Mouse (Mus musculus) small intestine, adult 2 months (tissue): ENCODE data around the gene Gm20388. TPM values are rescaled to one million over a fixed set of nuclear protein-coding genes. Genes with fewer than 3 reads are reported as not detected.

Experiments
- H3K27ac ChIP-seq: fragments of 200-500 bp; 2 replicates; pipeline ENCODE4 v1.5.1; 2012; ENCODE audit warnings: low read depth, low read length, control low read depth, inconsistent platforms; ENCODE audit not compliant: insufficient read depth
- H3K27me3 ChIP-seq: fragments of 200-500 bp; 2 replicates; pipeline ENCODE4 v1.6.1; 2012; ENCODE audit warnings: mild to moderate bottlenecking, moderate library complexity, low read length, inconsistent platforms; ENCODE audit not compliant: control insufficient read depth, insufficient read depth
- H3K36me3 ChIP-seq: fragments of 200-500 bp; 2 replicates; pipeline ENCODE4 v1.6.1; 2012; ENCODE audit warnings: mild to moderate bottlenecking, low read length, control low read depth, inconsistent platforms; ENCODE audit not compliant: control insufficient read depth, insufficient read depth
- H3K4me1 ChIP-seq: fragments of 200-500 bp; 2 replicates; pipeline ENCODE4 v1.6.1; 2012; ENCODE audit warnings: low read length, inconsistent platforms, mixed read lengths; ENCODE audit not compliant: control insufficient read depth, insufficient read depth, insufficient read length
- H3K4me3 ChIP-seq: fragments of 200-500 bp; 2 replicates; pipeline ENCODE4 v1.5.1; 2012; ENCODE audit warnings: low read depth, mild to moderate bottlenecking, control low read depth, inconsistent platforms, low read length, moderate library complexity
- CTCF ChIP-seq: fragments of 200-500 bp; IDR thresholded peaks from 2 replicates; pipeline ENCODE4 v1.5.1; 2012; ENCODE audit warnings: low read depth, mild to moderate bottlenecking, control low read depth, inconsistent platforms, low read length, moderate library complexity, mixed read lengths; ENCODE audit not compliant: insufficient replicate concordance, insufficient read length; ENCODE audit errors: extremely low read depth
- POLR2A ChIP-seq: fragments of 200-500 bp; IDR thresholded peaks from 2 replicates; pipeline ENCODE4 v1.6.1; 2012; ENCODE audit warnings: low read depth, mild to moderate bottlenecking, control low read depth, inconsistent platforms, low read length, moderate library complexity
- WGBS: fragments of 180-500 bp; shearing (Covaris S2); methylation state at CpG from one replicate; pipeline ENCODE4 v1.1.7; 2018; 5-methylcytosine and 5-hydroxymethylcytosine counted together
- polyA plus RNA-seq: library from polyadenylated mRNA; depleted of rRNA; stranded (reverse); fragments of >200 nt; gene quantifications from 2 replicates; pipeline ENCODE4 v1.2.3, GENCODE M21; 2012

The Gm20388 gene
- polyA plus RNA-seq, 1 experiment: 37.3 TPM

DNA sequence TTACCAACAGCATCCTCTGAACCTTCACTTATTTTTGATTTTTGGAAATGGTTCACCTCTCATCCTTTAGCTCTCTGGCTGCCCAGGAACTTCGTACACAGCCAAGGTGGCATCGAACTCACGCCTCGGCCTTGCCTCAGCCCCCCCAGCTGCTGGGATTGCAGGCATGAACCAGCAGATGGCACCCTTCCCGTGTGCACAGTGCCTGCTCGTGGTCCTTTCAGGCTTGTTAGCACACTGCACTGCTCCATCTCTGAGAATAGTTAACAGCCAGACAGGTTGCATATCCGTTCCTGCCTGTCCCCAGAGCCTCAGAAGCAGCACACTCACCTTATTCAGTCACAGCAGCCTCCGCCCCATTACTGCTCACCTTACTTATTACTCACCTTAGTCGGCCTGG, 3915.4 kb downstream of the Gm20388 start:
- TF ChIP-seq POLR2A (no peak), CTCF (no peak)
- Histone ChIP-seq H3K27ac (no peak overlapping the region), H3K4me3 (no peak overlapping the region), H3K27me3 (no peaks in the 10 kb centered on the region), H3K4me1 (peaks cover 10% of the 10 kb centered on the region; the same call in 1 of the 2 replicates), H3K36me3 (peaks cover 50% of the 10 kb centered on the region)
- 74% methylated on average over 9 of the region's 9 CpGs for WGBS

DNA sequence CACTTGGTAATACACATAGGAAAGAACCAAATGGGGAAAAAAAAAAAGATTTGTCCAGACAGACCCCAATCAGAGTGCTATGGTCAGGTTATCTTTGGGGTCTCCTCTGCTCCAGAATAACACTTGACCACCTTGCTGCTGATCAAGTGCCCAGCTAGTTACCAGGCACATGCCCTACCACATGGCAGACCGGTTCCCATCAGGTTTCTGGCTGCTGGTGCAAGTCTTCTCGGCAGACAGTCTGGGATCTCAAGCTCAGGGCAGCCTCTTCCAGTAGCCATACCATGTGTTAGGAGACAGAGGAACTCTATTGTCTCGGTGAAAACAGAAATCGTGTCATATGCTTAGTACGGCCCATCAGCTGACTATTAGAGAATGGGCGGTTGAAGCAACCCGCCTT, 3916.1 kb downstream of the Gm20388 start:
- TF ChIP-seq CTCF (no peak), POLR2A (no peak)
- Histone ChIP-seq H3K4me3 (no peak overlapping the region), H3K27me3 (no peaks in the 10 kb centered on the region), H3K27ac (no peak overlapping the region), H3K4me1 (peaks cover 4% of the 10 kb centered on the region; the same call in 1 of the 2 replicates), H3K36me3 (peaks cover 52% of the 10 kb centered on the region)
- 90% methylated on average over 7 of the region's 7 CpGs for WGBS

DNA sequence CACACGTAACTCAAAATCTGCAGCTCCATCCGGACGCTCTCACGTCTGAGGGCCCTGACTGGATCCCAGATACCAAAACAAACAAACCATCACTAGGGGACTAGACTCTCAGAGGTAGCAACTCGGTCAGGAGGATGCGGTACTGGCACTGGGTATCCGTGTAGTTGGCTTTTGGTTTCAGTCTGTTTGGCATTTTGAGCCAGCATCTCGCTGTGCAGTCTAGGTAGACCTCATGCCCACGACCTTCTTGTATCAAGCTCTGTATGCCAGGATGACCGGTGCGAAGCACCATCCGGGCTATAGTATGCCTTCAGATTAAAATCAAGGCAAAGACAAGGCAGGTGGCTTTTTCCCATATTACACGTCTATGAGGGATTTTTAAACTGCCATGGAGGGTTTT, 3916.9 kb downstream of the Gm20388 start:
- Histone ChIP-seq H3K27ac (no peak overlapping the region), H3K4me1 (peaks cover 4% of the 10 kb centered on the region; the same call in 1 of the 2 replicates), H3K4me3 (no peak overlapping the region), H3K27me3 (no peaks in the 10 kb centered on the region), H3K36me3 (peaks cover 54% of the 10 kb centered on the region)
- 92% methylated on average over 13 of the region's 13 CpGs for WGBS
- TF ChIP-seq CTCF (no peak), POLR2A (no peak)

DNA sequence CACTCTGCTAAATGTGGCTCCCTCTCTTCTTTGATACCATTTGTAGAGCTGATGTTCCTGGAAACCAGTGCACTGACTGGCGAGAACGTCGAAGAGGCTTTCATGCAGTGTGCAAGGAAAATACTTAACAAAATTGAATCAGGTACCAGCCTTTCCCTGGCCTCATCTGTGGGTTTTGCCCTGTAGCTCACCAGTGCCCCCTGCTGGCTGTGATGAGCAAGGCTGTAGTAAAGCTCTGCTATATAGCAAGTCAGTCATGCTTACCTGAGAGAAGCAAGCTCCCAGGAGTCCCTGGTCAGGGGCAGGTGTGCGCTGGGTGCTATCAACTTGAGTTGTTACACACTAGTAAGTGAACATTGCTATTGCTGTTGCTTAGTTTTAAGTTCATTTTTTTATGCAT, 3922.1 kb downstream of the Gm20388 start:
- H3K4me3 ChIP-seq: no peak overlapping the region
- H3K4me1 ChIP-seq: no peaks in the 10 kb centered on the region
- H3K36me3 ChIP-seq: peaks cover 73% of the 10 kb centered on the region
- H3K27me3 ChIP-seq: no peaks in the 10 kb centered on the region
- TF ChIP-seq CTCF: peak; percentile 95; the same call in 1 of the 2 replicates
- no peak for TF ChIP-seq POLR2A
- H3K27ac ChIP-seq: no peak overlapping the region
- 89% methylated on average over 4 of the region's 4 CpGs for WGBS

DNA sequence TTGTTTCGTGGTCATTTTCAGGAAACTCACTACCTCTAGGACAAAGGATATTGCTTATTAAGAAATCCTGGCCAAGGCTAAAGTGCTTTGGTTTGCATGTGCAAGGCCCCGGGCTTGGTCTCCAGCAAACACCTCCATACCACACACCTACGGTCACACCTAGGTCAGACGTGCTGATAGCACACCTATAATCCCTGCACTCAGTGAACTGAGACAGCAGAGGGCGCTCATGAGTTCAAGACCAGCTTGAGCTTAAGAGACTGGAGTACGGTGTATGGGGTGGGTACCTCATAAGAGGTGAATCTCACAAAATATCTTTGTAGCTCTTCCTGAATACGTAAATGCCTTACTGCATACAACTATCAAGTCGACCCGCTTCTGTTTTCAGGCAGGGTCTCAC, 3924.8 kb downstream of the Gm20388 start:
- no peak overlapping the region for H3K4me3 ChIP-seq
- TF ChIP-seq POLR2A (no peak), CTCF (peak; percentile 52; the same call in 1 of the 2 replicates)
- no peaks in the 10 kb centered on the region for H3K27me3 ChIP-seq
- H3K4me1 ChIP-seq: no peaks in the 10 kb centered on the region
- H3K36me3 ChIP-seq: peaks cover 46% of the 10 kb centered on the region
- H3K27ac ChIP-seq: no peak overlapping the region
- 55% methylated on average over 9 of the region's 9 CpGs for WGBS

DNA sequence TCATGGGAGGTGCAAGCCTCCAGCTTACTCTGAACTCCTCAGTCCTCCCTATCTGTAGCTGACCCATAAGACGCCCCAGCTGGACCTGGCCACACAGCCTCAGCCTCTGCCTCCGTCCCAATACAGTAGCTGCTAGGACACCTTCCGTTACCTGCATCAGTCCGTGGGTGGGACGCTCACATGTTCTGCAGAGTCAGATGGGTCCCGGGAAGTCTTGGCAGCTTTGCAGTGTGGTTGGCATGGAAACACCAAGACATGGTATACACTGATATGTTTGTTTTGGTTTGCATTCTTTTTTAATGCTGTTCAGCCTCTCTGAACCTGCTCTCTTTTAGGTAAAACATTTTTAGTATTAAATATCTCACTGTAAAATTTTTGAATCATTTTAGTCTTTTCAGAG, 3925.7 kb downstream of the Gm20388 start:
- Histone ChIP-seq H3K4me1 (no peaks in the 10 kb centered on the region), H3K4me3 (no peak overlapping the region), H3K27me3 (no peaks in the 10 kb centered on the region), H3K36me3 (peaks cover 41% of the 10 kb centered on the region), H3K27ac (no peak overlapping the region)
- no peak for TF ChIP-seq POLR2A
- no peak for TF ChIP-seq CTCF
- WGBS: 89% methylated on average over 6 of the region's 6 CpGs

DNA sequence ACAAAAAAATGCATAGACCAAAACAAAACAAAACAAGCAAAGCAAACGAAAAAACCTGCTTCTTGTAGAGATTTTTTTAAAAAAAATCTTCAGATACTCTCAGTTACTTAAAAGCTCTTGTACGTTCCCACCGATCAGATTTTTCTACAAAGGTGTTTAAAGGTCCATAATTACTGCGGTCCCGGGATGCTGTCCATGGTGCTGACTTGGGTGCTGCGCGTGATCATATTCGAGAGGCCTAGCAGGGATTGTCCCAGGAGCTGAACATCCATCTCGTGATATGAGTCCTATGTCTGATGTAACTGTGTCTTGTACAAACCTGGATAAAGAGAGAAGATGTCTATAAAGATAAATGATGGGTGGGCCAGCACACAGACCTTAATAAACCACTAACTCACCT, 3927.9 kb downstream of the Gm20388 start:
- 62% methylated on average over 9 of the region's 9 CpGs for WGBS
- H3K36me3 ChIP-seq: peaks cover 29% of the 10 kb centered on the region
- TF ChIP-seq POLR2A (no peak), CTCF (no peak)
- no peaks in the 10 kb centered on the region for H3K4me1 ChIP-seq
- H3K27ac ChIP-seq: no peak overlapping the region
- H3K27me3 ChIP-seq: no peaks in the 10 kb centered on the region
- no peak overlapping the region for H3K4me3 ChIP-seq
